Mouse (Mus musculus): ENCODE data around the gene Zfp653.

- no peak for TF ChIP-seq GATA1 (IDR thresholded peaks at IDR 0.05; ENCODE audit: borderline replicate concordance, low read length)
- no peak for TF ChIP-seq FLI1 (IDR thresholded peaks at IDR 0.05; ENCODE audit: low read length)
Measured at GRCm38 (mm10) chr9:22067195-22067594, 4.0 kb downstream of the Zfp653 start.
